Mouse (Mus musculus) bone marrow, adult 2 months (tissue): ENCODE measurements around the gene Zfp638.

Source experiments
- CTCF ChIP-seq: fragments of 200-500 bp; IDR thresholded peaks from 2 replicates; pipeline ENCODE4 v1.5.1; 2011; ENCODE audit warnings: low read length, control low read depth; ENCODE audit not compliant: control insufficient read depth, insufficient read depth
- POLR2A ChIP-seq: fragments of 200-500 bp; IDR thresholded peaks from 2 replicates; pipeline ENCODE4 v1.6.1; 2011; ENCODE audit warnings: low read depth, mild to moderate bottlenecking, control low read depth, low read length, borderline replicate concordance; ENCODE audit not compliant: control insufficient read depth

DNA sequence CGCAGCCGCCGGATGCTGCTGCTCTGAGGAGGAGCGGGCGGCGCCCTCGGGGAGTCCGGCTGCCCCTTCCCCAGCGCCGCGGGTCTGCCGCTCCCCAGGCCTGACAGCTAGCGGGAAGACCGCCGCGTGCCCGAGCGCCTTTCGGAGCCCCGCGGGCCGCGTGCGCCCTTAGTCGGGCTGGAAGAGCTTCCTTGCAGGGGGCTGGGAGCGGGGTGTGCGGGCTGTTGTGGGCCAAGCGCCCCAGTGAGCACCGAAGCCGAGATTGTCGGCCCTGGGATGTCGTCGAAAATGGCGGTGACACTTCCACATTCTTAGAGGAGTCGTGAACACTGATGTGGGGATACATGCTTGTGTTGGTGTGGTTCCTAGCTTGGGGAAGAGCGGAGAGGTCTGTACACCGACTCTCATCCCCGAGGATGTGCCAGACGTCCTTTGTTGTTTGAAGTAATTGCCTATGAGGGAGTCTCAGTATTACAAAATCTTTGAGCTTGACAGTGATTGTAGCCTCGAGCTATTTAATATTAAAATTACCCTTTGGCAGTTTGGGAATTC, 47.9 kb downstream of the Zfp638 start:
- TF ChIP-seq POLR2A (no peak), CTCF (no peak)
